Comparison of ENCODE assay signal across 8 mouse cellular contexts in the genomic region with DNA sequence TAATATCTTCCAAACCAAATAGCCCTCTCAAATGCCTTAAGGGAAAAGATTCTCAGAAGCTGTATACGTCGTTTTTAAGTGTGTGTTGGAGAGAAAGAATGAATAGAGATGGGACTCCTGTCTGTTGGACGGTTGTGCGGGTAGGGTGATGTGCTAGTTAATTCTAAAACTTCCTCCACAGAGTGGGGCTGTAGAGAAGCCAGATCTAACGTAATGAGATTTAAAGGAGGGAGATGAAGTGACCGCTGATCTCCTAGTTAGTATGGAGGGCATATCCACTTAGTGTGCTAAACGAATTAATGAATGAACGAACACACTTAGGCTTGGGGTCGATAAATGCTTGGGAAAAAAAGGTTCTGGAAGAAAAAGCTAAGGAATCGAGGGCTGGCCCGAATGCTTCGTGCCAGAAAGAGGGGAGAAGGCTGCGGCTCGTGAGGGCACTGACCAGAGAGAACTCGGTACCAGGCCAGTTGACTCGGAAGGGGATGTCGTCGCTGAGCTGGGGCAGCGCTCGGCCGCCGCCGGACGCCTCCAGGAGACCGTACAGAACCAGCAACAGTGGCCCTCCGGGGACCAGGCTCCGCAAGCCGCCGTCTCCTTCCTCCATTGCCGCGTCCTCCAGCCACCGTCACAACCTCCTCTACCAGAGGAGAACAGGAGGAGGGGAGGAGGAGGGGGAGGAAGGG. TPM values are rescaled to one million over a fixed set of nuclear protein-coding genes. Genes with fewer than 3 reads are reported as not detected.
DNase-seq lines count a peak whose midpoint lies in the region; ATAC-seq and TF ChIP-seq lines count a peak whose summit lies in the region.

No protein-coding gene starts in this region.

- DNase-seq in ES-E14 (ENCODE audit: low read depth, low spot score) = peak; percentile 11
- DNase-seq in heart, postnatal 14 days = peak; percentile 52 to 53
- DNase-seq in layer of hippocampus, adult 18-20 months (ENCODE audit: low spot score in 2 of 2) = peak; percentile 30 to 45
- peak; percentile 58 for DNase-seq in lung, embryonic 14.5 days
- DNase-seq in thymus, postnatal 10 days (ENCODE audit: low spot score in 2 of 2) = peak; percentile 42 to 52

- peak overlapping the region; percentile 97 for H3K9ac ChIP-seq in ES-E14 (ENCODE audit: insufficient read depth, low read depth, low read length, poor library complexity, severe bottlenecking)
- H3K9ac ChIP-seq in forebrain, embryonic 13.5 days = peak overlapping the region; percentile 92
- peak overlapping the region; percentile 84 for H3K9ac ChIP-seq in lung, embryonic 14.5 days

- TF ChIP-seq CTCF in lung, embryonic 14.5 days (IDR thresholded peaks at IDR 0.05; ENCODE audit: low read depth) = peak; percentile 5; the same call in 1 of the 2 replicates
- TF ChIP-seq CTCF in olfactory bulb, adult 2 months (IDR thresholded peaks at IDR 0.05; ENCODE audit: insufficient read depth, low read depth, low read length) = no peak

- H3K4me2 ChIP-seq in forebrain, embryonic 13.5 days = peak overlapping the region; percentile 71
- peak overlapping the region; percentile 58 for H3K4me2 ChIP-seq in lung, embryonic 14.5 days

- WGBS in forebrain, embryonic 13.5 days = under 1% methylated on average over 27 of the region's 32 CpGs
- 1% methylated on average over 32 of the region's 32 CpGs for WGBS in lung, embryonic 14.5 days
- WGBS in olfactory bulb, adult 2 months = under 1% methylated on average over 32 of the region's 32 CpGs

- no peaks in the 10 kb centered on the region; a peak in 1 of 4 replicates for H3K4me1 ChIP-seq in ES-E14 (ENCODE audit: control insufficient read depth in 2 of 2, insufficient read depth in 2 of 2, low read length in 2 of 2, poor library complexity in 1 of 2)
- H3K4me1 ChIP-seq in forebrain, embryonic 13.5 days = peaks cover 17% of the 10 kb centered on the region
- H3K4me1 ChIP-seq in lung, embryonic 14.5 days (ENCODE audit: insufficient read depth) = no peaks in the 10 kb centered on the region; the same call in 1 of the 2 replicates
- 0 out of 2 replicates have a peak, but pooled peaks cover 2% of the 10 kb centered on the region for H3K4me1 ChIP-seq in olfactory bulb, adult 2 months (ENCODE audit: control insufficient read depth, insufficient read depth, low read length)

- in situ Hi-C loops in ES-E14 (cut with MboI; ENCODE audit: low sequenced_read_pairs in 2 of 2, unreplicated experiment in 2 of 2) = no loop called here

- H3K27me3 ChIP-seq in forebrain, embryonic 13.5 days = no peaks in the 10 kb centered on the region
- no peaks in the 10 kb centered on the region for H3K27me3 ChIP-seq in lung, embryonic 14.5 days (ENCODE audit: insufficient read depth, low read length)

- no peak overlapping the region for H3K27ac ChIP-seq in ES-E14 (ENCODE audit: insufficient read depth, low read depth, low read length, poor library complexity, severe bottlenecking)
- H3K27ac ChIP-seq in forebrain, embryonic 13.5 days = peak overlapping the region; percentile 68
- peak overlapping the region; percentile 81; the same call in 1 of the 2 replicates for H3K27ac ChIP-seq in lung, embryonic 14.5 days (ENCODE audit: low read depth)
- H3K27ac ChIP-seq in olfactory bulb, adult 2 months (ENCODE audit: insufficient read depth, low read depth, low read length) = peak overlapping the region; percentile 35

- ATAC-seq in cerebellum, adult (ENCODE audit: insufficient number of reproducible peaks, low FRiP score, low TSS enrichment) = peak; percentile 85
- ATAC-seq in forebrain, embryonic 13.5 days = peak; percentile 93
- peak; percentile 89 for ATAC-seq in lung, embryonic 14.5 days (ENCODE audit: insufficient read depth)

- H3K9me3 ChIP-seq in ES-E14 (ENCODE audit: control insufficient read depth, insufficient read depth, low read depth, low read length) = no peaks in the 10 kb centered on the region
- H3K9me3 ChIP-seq in forebrain, embryonic 13.5 days (replicated peaks) = peaks cover 7% of the 10 kb centered on the region
- no peaks in the 10 kb centered on the region; the same call in 1 of the 2 replicates for H3K9me3 ChIP-seq in lung, embryonic 14.5 days (ENCODE audit: low read depth, low read length)

- H3K4me3 ChIP-seq in ES-E14 (ENCODE audit: insufficient read depth in 1 of 2, low read depth in 1 of 2, low read length in 2 of 2, poor library complexity in 1 of 2, severe bottlenecking in 1 of 2) = peak overlapping the region; percentile 81 to 99
- H3K4me3 ChIP-seq in forebrain, embryonic 13.5 days = peak overlapping the region; percentile 84
- peak overlapping the region; percentile 76 for H3K4me3 ChIP-seq in lung, embryonic 14.5 days (ENCODE audit: low read depth, low read length)
- H3K4me3 ChIP-seq in olfactory bulb, adult 2 months (ENCODE audit: insufficient read depth, low read depth, low read length) = peak overlapping the region; percentile 100

- no peaks in the 10 kb centered on the region; the same call in 1 of the 2 replicates for H3K36me3 ChIP-seq in ES-E14 (ENCODE audit: control insufficient read depth, insufficient read depth, low read length, poor library complexity, severe bottlenecking)
- H3K36me3 ChIP-seq in forebrain, embryonic 13.5 days (ENCODE audit: poor library complexity, severe bottlenecking) = peaks cover 37% of the 10 kb centered on the region
- peaks cover 30% of the 10 kb centered on the region for H3K36me3 ChIP-seq in lung, embryonic 14.5 days (ENCODE audit: insufficient read depth)

- TF ChIP-seq POLR2A in olfactory bulb, adult 2 months (IDR thresholded peaks at IDR 0.05; ENCODE audit: insufficient read depth, low read depth, low read length) = no peak

- intact Hi-C loops in heart, postnatal 14 days (cut with DNase I) = no loop called here

TF ChIP-seq in ES-E14, 5 proteins besides CTCF, POLR2A, EP300 and RAD21:
- TF ChIP-seq MAFK (IDR thresholded peaks at IDR 0.05; ENCODE audit: insufficient read depth, low read depth, low read length) (no peak), CHD2 (IDR thresholded peaks at IDR 0.05; ENCODE audit: low read depth, low read length) (no peak), ZNF384 (IDR thresholded peaks at IDR 0.05; ENCODE audit: low read depth, low read length) (no peak)

RNA-seq across cellular contexts. Expression of a gene that starts 0.5 kb away (rescaled TPM):
- 10.8 and 12.9 TPM in 2 replicates for total RNA-seq in ES-E14 (2012; rRNA removed)
- polyA plus RNA-seq in forebrain, embryonic 13.5 days (2015; fragmentation: Nextera tagmentation; extraction: Ambion mirVana) = 9.6 and 10.2 TPM in 2 replicates
- 10 to 100 TPM; 36.4 to 42.0 TPM for total RNA-seq in heart, postnatal 14 days (2021)
- total RNA-seq in layer of hippocampus, adult 18-20 months (2021) = 10 to 100 TPM; 51.0 to 52.3 TPM
- 10.6 and 11.7 TPM in 2 replicates for polyA plus RNA-seq in lung, embryonic 14.5 days (2014; fragmentation: Nextera tagmentation; extraction: Ambion mirVana)
- polyA plus RNA-seq in olfactory bulb, adult 2 months (2012; ENCODE audit: insufficient read depth, insufficient read length, low replicate concordance, missing spikeins) = not detected in 2 replicates

RNA-seq across cellular contexts. Expression of a gene that starts 32.5 kb away (rescaled TPM):
- 2.9 and 5.3 TPM in 2 replicates for total RNA-seq in ES-E14 (2012; rRNA removed)
- polyA plus RNA-seq in forebrain, embryonic 13.5 days (2015; fragmentation: Nextera tagmentation; extraction: Ambion mirVana) = 19.0 and 19.7 TPM in 2 replicates
- total RNA-seq in heart, postnatal 14 days (2021) = 10 to 100 TPM; 17.9 to 21.6 TPM
- total RNA-seq in layer of hippocampus, adult 18-20 months (2021) = 10 to 100 TPM; 12.8 to 15.4 TPM
- 12.6 and 14.4 TPM in 2 replicates for polyA plus RNA-seq in lung, embryonic 14.5 days (2014; fragmentation: Nextera tagmentation; extraction: Ambion mirVana)
- not detected in 2 replicates for polyA plus RNA-seq in olfactory bulb, adult 2 months (2012; ENCODE audit: insufficient read depth, insufficient read length, low replicate concordance, missing spikeins)
